Mouse (Mus musculus) lung, adult 2 months (tissue): ENCODE measurements around the gene Gm26602.
"Not testable (repeated sequence)": the region's sequence is repeated elsewhere in the genome, so short reads cannot be mapped to it uniquely, and the experiment has no call there.

Experiments used
- CTCF ChIP-seq: fragments of 200-500 bp; IDR thresholded peaks from 2 replicates; pipeline ENCODE4 v1.5.1; 2011; ENCODE audit warnings: mild to moderate bottlenecking, low read length, control low read depth; ENCODE audit not compliant: insufficient read depth
- POLR2A ChIP-seq: fragments of 200-500 bp; IDR thresholded peaks from 2 replicates; pipeline ENCODE4 v1.6.1; 2011; ENCODE audit warnings: low read depth, mild to moderate bottlenecking, control low read depth, low read length, borderline replicate concordance; ENCODE audit errors: extremely low read depth

DNA sequence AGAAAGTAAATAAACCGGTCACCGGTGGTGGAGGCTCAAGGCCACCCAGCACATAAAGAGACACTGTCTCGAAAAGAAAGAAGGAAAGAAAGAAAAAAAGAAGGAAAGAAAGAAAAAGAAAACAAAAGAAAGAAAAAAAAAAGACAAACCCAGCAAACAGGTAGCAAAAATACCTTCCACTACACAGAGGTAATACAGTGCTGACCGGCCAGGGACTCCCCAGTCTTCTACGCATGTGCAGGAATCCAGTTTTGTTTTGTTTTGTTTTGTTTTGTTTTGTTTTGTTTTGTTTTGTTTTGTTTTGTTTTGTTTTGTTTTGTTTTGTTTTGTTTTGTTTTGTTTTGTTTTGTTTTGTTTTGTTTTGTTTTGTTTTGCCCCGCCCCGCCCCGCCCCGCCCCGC is 48.8 kb downstream of the Gm26602 start:
- TF ChIP-seq CTCF, POLR2A: not testable (repeated sequence)
